Mouse (Mus musculus) adrenal gland, postnatal 4 days (tissue): Measurements from ENCODE around the gene Maged2. TPM values are rescaled to one million over a fixed set of nuclear protein-coding genes. Genes with fewer than 3 reads are reported as not detected.
A peak's percentile ranks its signal among the peaks of the same experiment; 100 is the strongest.
"Not testable (repeated sequence)": the region's sequence is repeated elsewhere in the genome, so short reads cannot be mapped to it uniquely, and the experiment has no call there.

Experiments
- DNase-seq, 2 experiments: peaks; one replicate each; pipeline ENCODE4 v3.0.0; 2021 to 2022; ENCODE audit warnings: low spot score in 2 of 2, mixed read lengths in 2 of 2
- long read RNA-seq, 2 experiments: library from polyadenylated mRNA; stranded (forward); transcript quantifications; one replicate each; pipeline ENCODE4 v2.0.0; 2021
- total RNA-seq, 2 experiments: library from RNA; stranded (reverse); gene quantifications; 2 replicates each; pipeline ENCODE4 v1.2.3; 2021

Gene Maged2
- 100 to 1,000 TPM; 243 to 258 TPM for total RNA-seq
- long read RNA-seq, experiment 1, transcript Maged2-203 (13 exons, 2,183 nt): major isoform, 251 of 517 reads
- long read RNA-seq, experiment 1, transcript Maged2-204 (13 exons, 2,107 nt): minor isoform, 106 of 517 reads
- long read RNA-seq, experiment 1, partial matches to known transcripts: 106 of 517 reads
- long read RNA-seq, experiment 1, other reads (novel, unspliced or antisense): 51 of 517 reads
- long read RNA-seq, experiment 2, transcript Maged2-203 (13 exons, 2,183 nt): major isoform, 295 of 601 reads
- long read RNA-seq, experiment 2, transcript Maged2-204 (13 exons, 2,107 nt): minor isoform, 91 of 601 reads
- long read RNA-seq, experiment 2, partial matches to known transcripts: 148 of 601 reads
- long read RNA-seq, experiment 2, other reads (novel, unspliced or antisense): 66 of 601 reads

DNA sequence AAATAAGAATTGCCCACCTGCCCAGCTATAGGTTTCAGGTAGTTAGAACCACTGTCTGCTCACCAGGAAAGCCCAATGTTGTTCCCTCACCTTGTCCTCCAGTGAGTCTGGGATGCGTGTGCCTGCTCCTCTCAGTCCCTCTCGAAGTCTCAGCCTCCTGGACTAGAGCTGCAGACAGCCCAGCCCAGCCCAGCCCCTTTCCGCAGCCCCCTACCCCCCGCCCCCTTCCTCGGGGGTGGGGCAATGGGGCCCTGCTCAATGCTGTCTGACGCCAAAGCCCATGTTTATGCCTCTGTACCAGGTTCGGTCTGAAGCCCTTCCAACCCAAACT, at the start of gene Maged2:
TSS of gene Maged2 (minus strand) at position 207 of the 331 bp plus-strand sequence.
- DNase-seq: no peak

- no peak for DNase-seq
Observed at GRCm38 (mm10) chrX:150848230-150848629, 34.1 kb upstream of the Maged2 start.

DNA sequence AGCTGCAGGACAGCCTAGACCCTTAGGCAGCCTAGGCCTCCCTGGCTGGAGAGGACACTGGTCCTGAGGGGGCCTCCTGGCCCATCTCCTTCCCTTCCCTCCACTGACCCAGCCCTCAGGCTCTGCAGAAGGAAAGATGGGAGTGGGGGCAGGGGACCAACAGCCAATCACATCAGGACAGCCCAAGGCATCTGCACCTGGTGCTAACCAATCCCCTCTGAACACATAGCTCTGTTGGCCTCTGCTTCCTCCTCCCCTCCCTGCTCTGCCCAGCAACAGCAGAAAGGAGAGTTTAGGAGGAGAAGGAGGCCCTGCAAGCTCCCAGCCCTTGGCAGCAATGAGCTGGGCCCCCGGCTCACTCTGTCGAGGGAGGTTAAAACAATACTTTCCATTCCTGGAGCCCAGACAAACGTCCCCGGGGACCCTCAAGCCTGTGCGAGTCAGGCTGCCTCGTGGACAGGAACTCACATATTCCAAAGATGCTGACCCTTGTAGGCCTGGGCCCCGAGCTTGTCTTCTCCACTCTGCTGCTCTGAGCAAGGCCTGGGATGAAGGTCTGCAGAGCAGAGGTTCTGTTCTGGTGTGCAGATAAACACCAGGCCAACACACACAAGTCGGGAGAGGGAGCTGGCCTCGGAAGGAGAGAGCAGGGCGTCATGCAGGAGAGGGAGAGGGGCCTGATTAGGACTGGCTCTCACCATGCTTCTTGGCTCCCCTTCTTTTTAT, 31.5 kb upstream of the Maged2 start:
- not testable (repeated sequence) for DNase-seq

GRCm38 (mm10) chrX:150843257-150843656, 29.1 kb upstream of the Maged2 start:
- DNase-seq: not testable (repeated sequence)

GRCm38 (mm10) chrX:150830297-150830696, 16.2 kb upstream of the Maged2 start:
- no peak for DNase-seq

GRCm38 (mm10) chrX:150817278-150817677, 3.1 kb upstream of the Maged2 start:
- no peak for DNase-seq

DNA sequence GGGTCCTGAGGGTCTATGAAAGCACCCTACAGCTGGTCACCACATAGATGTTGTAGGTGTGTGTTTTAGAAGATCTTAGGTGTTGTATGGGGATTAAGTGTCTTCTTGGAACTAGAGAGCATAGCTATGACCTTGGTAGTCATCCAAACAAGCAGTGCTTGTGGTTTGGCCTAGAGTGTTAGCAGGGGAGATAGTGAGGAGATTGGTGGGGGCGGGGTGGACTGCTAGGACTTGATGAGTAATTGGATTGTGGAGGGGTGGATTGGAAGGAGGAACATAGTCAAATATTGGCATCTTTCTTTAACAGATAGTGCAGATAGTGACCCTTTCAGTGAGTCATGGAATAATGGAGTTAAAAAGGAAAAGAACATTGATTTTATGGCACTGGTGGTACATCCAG, 1.5 kb upstream of the Maged2 start:
- no peak for DNase-seq

DNA sequence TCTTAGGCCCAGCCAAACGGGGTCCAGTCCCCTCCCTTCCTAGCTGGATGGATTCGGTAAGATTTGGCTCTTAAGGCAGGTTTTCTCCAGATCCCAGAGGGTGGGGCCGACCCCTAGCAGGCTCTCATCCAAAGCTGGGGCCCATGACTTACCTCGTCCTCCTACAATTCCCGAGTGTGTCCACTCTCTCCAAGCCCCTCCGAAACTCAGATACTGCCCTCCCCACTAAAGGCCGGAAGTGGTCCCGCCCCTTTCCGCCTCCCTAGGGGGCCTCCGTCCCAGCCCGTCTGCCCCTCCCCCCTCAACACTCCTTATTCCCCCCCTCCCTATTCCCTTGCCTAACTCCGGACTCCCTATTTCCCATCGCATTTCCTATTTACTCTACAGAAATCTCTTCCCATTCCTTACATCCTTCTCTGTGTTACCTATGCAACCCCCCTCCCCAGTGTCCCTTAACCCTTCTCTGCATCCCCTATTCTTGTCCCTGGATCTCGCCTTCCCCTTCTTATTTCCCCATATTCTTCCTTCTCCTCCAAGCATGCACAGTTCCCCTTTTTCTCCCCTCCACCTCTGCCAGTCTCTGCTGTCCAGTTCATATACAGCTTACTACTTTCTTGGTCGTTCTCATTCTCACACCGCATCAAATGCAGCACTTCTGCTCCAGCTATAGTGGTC, 544 bp downstream of the Maged2 start:
- peak in 1 of 2 experiments; percentile 7 for DNase-seq

DNA sequence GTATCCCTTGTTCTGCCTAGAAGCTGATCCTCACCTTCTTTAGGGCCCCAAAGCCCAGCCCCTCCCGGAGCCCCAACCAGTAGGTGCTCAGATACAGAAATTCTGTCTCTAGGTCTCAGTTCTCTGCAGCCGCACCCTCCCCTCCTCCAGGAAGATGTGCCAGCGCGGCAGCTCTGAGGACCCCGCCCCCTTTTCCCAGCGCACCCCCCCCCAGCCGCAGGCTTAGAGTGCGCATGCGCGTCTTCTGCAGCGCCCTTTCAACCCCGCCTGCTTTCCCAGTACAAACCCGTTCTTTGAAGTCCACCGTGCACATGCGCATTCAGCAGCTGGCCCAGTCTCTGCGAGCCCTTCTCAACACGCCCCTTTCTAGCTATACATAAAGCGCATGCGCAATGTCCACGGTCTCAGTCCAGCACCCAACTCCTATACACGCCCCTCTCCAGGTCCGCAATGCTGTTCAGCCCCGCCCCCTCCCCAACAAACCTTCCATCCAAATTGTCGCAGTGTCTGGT, 1.3 kb downstream of the Maged2 start:
- DNase-seq: peak; percentile 55 to 68

- not testable (repeated sequence) for DNase-seq
Observed at GRCm38 (mm10) chrX:150800987-150801386, 13.2 kb downstream of the Maged2 start.

- DNase-seq: not testable (repeated sequence)
Observed at GRCm38 (mm10) chrX:150798493-150799177, 15.5 kb downstream of the Maged2 start.

Other genes starting within 250 kb of the Maged2 start
- 10 to 100 TPM; 11.6 to 12.0 TPM for gene Pfkfb1, start 226.1 kb downstream of the Maged2 start, total RNA-seq
- gene Apex2, start 224.5 kb downstream of the Maged2 start, total RNA-seq: 10 to 100 TPM; 19.7 to 20.2 TPM
- 10 to 100 TPM; 18.8 to 23.2 TPM for gene Tro, start 156.8 kb downstream of the Maged2 start, total RNA-seq
- 10 to 100 TPM; 62.4 to 75.3 TPM for gene Gnl3l, start 203.0 kb upstream of the Maged2 start, total RNA-seq
- gene Fgd1, start 231.8 kb upstream of the Maged2 start, total RNA-seq: 10 to 100 TPM; 30.9 to 32.7 TPM